Mouse (Mus musculus) T-helper 17 cell (primary cell): ENCODE data around the gene Gm27029.
"Not testable (repeated sequence)": the region's sequence is repeated elsewhere in the genome, so short reads cannot be mapped to it uniquely, and the experiment has no call there.

Experiments used
- in situ Hi-C, 2 experiments: fragments of 300-600 bp; cut with MboI, MseI; formaldehyde crosslinking; loops; 1 replicate in 1 of 2; 2 replicates in 1 of 2; pipeline ENCODE4 v1.15.1; 2025; ENCODE audit warnings: high pct_unique_total_duplicates in 2 of 2

The Gm27029 gene

GRCm38 (mm10) chr11:101424105-101424851, at the start of gene Gm27029:
Gene Gm27029, minus strand, starts transcription at chr11:101424796.
- in situ Hi-C loops, result no loop called here

GRCm38 (mm10) chr11:101474298-101474697, 49.7 kb upstream of the Gm27029 start:
- in situ Hi-C loops, result no loop called here

- in situ Hi-C loops, result not testable (repeated sequence)
These were observed 49.1 kb upstream of the Gm27029 start for GRCm38 (mm10) chr11:101473686-101474085.

- in situ Hi-C loops, result no loop called here
These were observed 47.7 kb upstream of the Gm27029 start for GRCm38 (mm10) chr11:101472336-101472735.

- in situ Hi-C loops, result no loop called here
These were observed 47.3 kb upstream of the Gm27029 start for GRCm38 (mm10) chr11:101471926-101472325.

GRCm38 (mm10) chr11:101470206-101470605, 45.6 kb upstream of the Gm27029 start:
- in situ Hi-C loops, result no loop called here

GRCm38 (mm10) chr11:101469155-101469554, 44.6 kb upstream of the Gm27029 start:
- in situ Hi-C loops, result no loop called here

- in situ Hi-C loops, result no loop called here
These were observed 44.1 kb upstream of the Gm27029 start for GRCm38 (mm10) chr11:101468731-101469130.

GRCm38 (mm10) chr11:101468263-101468688, 43.7 kb upstream of the Gm27029 start:
- in situ Hi-C loops, result no loop called here

GRCm38 (mm10) chr11:101467477-101468262, 43.1 kb upstream of the Gm27029 start:
- in situ Hi-C loops, result no loop called here

GRCm38 (mm10) chr11:101466552-101466950, 42.0 kb upstream of the Gm27029 start:
- in situ Hi-C loops, result not testable (repeated sequence)

- in situ Hi-C loops, result no loop called here
These were observed 41.4 kb upstream of the Gm27029 start, which contains the start of gene Vat1 for GRCm38 (mm10) chr11:101465869-101466551. Gene Vat1, minus strand, starts transcription at chr11:101466230.

- in situ Hi-C loops, result no loop called here
These were observed 40.7 kb upstream of the Gm27029 start for GRCm38 (mm10) chr11:101465101-101465868.

GRCm38 (mm10) chr11:101464211-101465100, 39.9 kb upstream of the Gm27029 start, which contains the start of gene Rnd2:
Gene Rnd2, plus strand, starts transcription at chr11:101464999.
- in situ Hi-C loops, result no loop called here

GRCm38 (mm10) chr11:101462583-101463440, 38.2 kb upstream of the Gm27029 start:
- in situ Hi-C loops, result no loop called here

GRCm38 (mm10) chr11:101462141-101462540, 37.5 kb upstream of the Gm27029 start:
- in situ Hi-C loops, result no loop called here

GRCm38 (mm10) chr11:101460321-101460720, 35.7 kb upstream of the Gm27029 start:
- in situ Hi-C loops, result no loop called here

- in situ Hi-C loops, result no loop called here
These were observed 35.1 kb upstream of the Gm27029 start for GRCm38 (mm10) chr11:101459716-101460115.

- in situ Hi-C loops, result no loop called here
These were observed 33.6 kb upstream of the Gm27029 start for GRCm38 (mm10) chr11:101458217-101458616.
